Mouse (Mus musculus) lung, postnatal 0 days (tissue): Measurements from ENCODE around the gene Abhd11. TPM values are rescaled to one million over a fixed set of nuclear protein-coding genes. Genes with fewer than 3 reads are reported as not detected.
"Not testable (repeated sequence)": the region's sequence is repeated elsewhere in the genome, so short reads cannot be mapped to it uniquely, and the experiment has no call there.

Source experiments
- ATAC-seq: fragments of 200-750 bp; cut with Nextera tagmentation; 2 replicates; pipeline ENCODE4 v1.8.0; 2017; ENCODE audit warnings: moderate library complexity
- DNase-seq: peaks from one replicate; pipeline ENCODE4 v3.0.0-alpha.2; 2016; ENCODE audit warnings: low spot score
- H3K27ac ChIP-seq: fragments of 300-500 bp; sonication (generic); 2 replicates; pipeline ENCODE4 v1.5.1; 2014; ENCODE audit warnings: antibody characterized with exemption, mild to moderate bottlenecking, low read length, mixed read lengths
- H3K27me3 ChIP-seq: fragments of 300-500 bp; sonication (generic); replicated peaks from 2 replicates; pipeline ENCODE4 v1.6.1; 2014; ENCODE audit warnings: low read length, mixed read lengths; ENCODE audit not compliant: insufficient read depth
- H3K36me3 ChIP-seq: fragments of 300-500 bp; sonication (generic); 2 replicates; pipeline ENCODE4 v1.6.1; 2014; ENCODE audit warnings: low read length, mixed read lengths; ENCODE audit not compliant: insufficient read depth
- H3K4me1 ChIP-seq: fragments of 300-500 bp; sonication (generic); 2 replicates; pipeline ENCODE4 v1.6.1; 2014; ENCODE audit warnings: antibody characterized with exemption, low read depth, low read length, mixed read lengths; ENCODE audit not compliant: insufficient read depth
- H3K4me2 ChIP-seq: fragments of 300-500 bp; sonication (generic); replicated peaks from 2 replicates; pipeline ENCODE4 v1.6.1; 2014; ENCODE audit warnings: low read depth, mild to moderate bottlenecking, low read length, moderate library complexity, mixed read lengths
- H3K4me3 ChIP-seq: fragments of 300-500 bp; sonication (generic); 2 replicates; pipeline ENCODE4 v1.5.1; 2014; ENCODE audit warnings: low read depth, low read length
- H3K9ac ChIP-seq: fragments of 300-500 bp; sonication (generic); replicated peaks from 2 replicates; pipeline ENCODE4 v1.6.1; 2014; ENCODE audit warnings: low read depth, mild to moderate bottlenecking
- H3K9me3 ChIP-seq: fragments of 300-500 bp; sonication (generic); 2 replicates; pipeline ENCODE4 v1.6.1; 2016; ENCODE audit warnings: low read length, mixed read lengths
- CTCF ChIP-seq: IDR thresholded peaks from 2 replicates; pipeline ENCODE4 v1.5.1; 2016; ENCODE audit warnings: antibody characterized with exemption, mild to moderate bottlenecking
- EP300 ChIP-seq: IDR thresholded peaks from 2 replicates; pipeline ENCODE4 v1.6.1; 2016; ENCODE audit warnings: antibody characterized with exemption, mild to moderate bottlenecking, control low read depth
- WGBS: fragments of 180-500 bp; shearing (Covaris S2); extraction: QIAGEN DNeasy Blood & Tissue Kit; methylation state at CpG from one replicate; pipeline ENCODE4 v1.1.7; 2014; 5-methylcytosine and 5-hydroxymethylcytosine counted together
- polyA plus RNA-seq: library from polyadenylated mRNA; unstranded; fragments of >200 nt; fragmentation: Nextera tagmentation; extraction: Ambion mirVana; gene quantifications from 2 replicates; pipeline ENCODE4 v1.2.1, GENCODE M21; 2015

The Abhd11 gene
- 72.9 and 80.9 TPM in 2 replicates for polyA plus RNA-seq

DNA sequence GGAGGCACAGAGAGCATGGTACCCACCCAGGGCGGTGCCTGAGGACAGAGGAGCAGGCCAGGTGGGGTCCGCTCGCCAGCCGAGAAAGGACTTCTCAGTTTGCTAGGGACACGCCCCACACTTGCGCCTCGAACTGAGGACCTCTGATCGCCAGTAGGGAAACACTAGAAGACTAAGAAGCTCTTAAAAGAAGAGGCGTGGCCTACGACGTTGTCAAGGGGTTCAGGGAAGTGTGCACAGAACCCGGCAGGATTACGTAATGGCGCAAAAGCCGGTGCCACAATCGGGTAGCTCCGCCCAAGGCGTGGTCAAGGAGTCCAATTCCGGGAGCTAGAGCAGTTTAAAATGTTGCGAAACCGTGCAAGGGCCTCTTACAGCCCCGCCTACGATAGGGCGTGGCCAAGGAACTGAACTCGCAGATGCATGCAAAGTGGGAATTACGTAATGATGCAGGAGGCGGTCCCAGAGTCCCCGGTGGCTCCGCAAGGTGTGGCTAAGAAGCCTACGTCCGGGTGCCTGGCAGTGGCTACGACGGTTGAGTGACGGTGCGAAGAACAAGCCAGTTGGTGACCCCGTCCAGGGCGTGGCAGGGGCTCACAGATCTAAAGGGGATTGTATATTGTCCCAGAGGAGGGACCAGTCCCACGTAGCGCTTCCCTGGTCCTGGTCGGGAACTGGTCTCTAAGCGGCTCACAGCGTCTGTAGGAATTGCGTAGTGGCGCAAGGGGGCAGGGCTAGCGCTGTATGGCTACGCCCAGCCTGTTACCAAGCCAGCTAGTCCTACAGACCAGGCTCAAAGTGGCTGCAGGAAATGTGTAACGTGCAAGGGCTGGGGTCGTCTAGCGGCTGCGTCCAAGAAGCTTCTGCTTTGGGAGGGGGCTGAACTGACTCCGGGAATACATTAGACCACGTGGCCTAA, at the start of gene Abhd11:
Abhd11 (plus strand) TSS at position 482 of the 919 bp plus-strand sequence.
- no peaks in the 10 kb centered on the region for H3K36me3 ChIP-seq
- H3K4me2 ChIP-seq: peak within 1 kb of the TSS; percentile 77
- TF ChIP-seq EP300: peak; percentile 98
- TF ChIP-seq CTCF: peak; percentile 38
- H3K4me3 ChIP-seq: peak within 1 kb of the TSS; percentile 54
- no peaks in the 10 kb centered on the region for H3K9me3 ChIP-seq
- ATAC-seq (peak; percentile 81), DNase-seq (peak; percentile 100)
- H3K27ac ChIP-seq: peak within 1 kb of the TSS; percentile 98
- H3K9ac ChIP-seq: peak within 1 kb of the TSS; percentile 65
- no peaks in the 10 kb centered on the region for H3K27me3 ChIP-seq
- H3K4me1 ChIP-seq: peaks cover 9% of the 10 kb centered on the region; the same call in 1 of the 2 replicates
- under 1% methylated on average over 52 of the region's 52 CpGs for WGBS

- DNase-seq (no peak), ATAC-seq (no peak)
- Histone ChIP-seq H3K9ac (no peak overlapping the region), H3K4me2 (no peak overlapping the region), H3K4me3 (no peak overlapping the region), H3K27me3 (no peaks in the 10 kb centered on the region), H3K36me3 (no peaks in the 10 kb centered on the region), H3K9me3 (no peaks in the 10 kb centered on the region), H3K27ac (no peak overlapping the region), H3K4me1 (peaks cover 4% of the 10 kb centered on the region)
- TF ChIP-seq CTCF (no peak), EP300 (no peak)
- 53% methylated on average over 2 of the region's 2 CpGs for WGBS
Measured at GRCm38 (mm10) chr5:134960430-134960829, 48.5 kb upstream of the Abhd11 start.

GRCm38 (mm10) chr5:134961519-134961918, 47.4 kb upstream of the Abhd11 start:
- H3K4me2 ChIP-seq: no peak overlapping the region
- H3K36me3 ChIP-seq: no peaks in the 10 kb centered on the region
- H3K27me3 ChIP-seq: no peaks in the 10 kb centered on the region
- H3K9ac ChIP-seq: no peak overlapping the region
- H3K9me3 ChIP-seq: no peaks in the 10 kb centered on the region
- no peak for DNase-seq
- H3K4me1 ChIP-seq: no peaks in the 10 kb centered on the region
- no peak for TF ChIP-seq CTCF
- TF ChIP-seq EP300: no peak
- no peak overlapping the region for H3K4me3 ChIP-seq
- ATAC-seq: no peak
- H3K27ac ChIP-seq: no peak overlapping the region
- WGBS: 88% methylated on average over 2 of the region's 2 CpGs

GRCm38 (mm10) chr5:134963546-134963945, 45.4 kb upstream of the Abhd11 start:
- Histone ChIP-seq H3K4me3 (no peak overlapping the region), H3K27ac (no peak overlapping the region), H3K4me2 (no peak overlapping the region), H3K27me3 (no peaks in the 10 kb centered on the region), H3K36me3 (no peaks in the 10 kb centered on the region), H3K4me1 (no peaks in the 10 kb centered on the region), H3K9me3 (no peaks in the 10 kb centered on the region), H3K9ac (no peak overlapping the region)
- peak; percentile 88 for DNase-seq
- WGBS: 18% methylated on average over 5 of the region's 5 CpGs
- 0 out of 2 replicates have a peak, but pooled peaks have one; percentile 20 for TF ChIP-seq EP300
- TF ChIP-seq CTCF: peak; percentile 38
- 0 out of 2 replicates have a peak, but pooled peaks have one; percentile 8 for ATAC-seq

DNA sequence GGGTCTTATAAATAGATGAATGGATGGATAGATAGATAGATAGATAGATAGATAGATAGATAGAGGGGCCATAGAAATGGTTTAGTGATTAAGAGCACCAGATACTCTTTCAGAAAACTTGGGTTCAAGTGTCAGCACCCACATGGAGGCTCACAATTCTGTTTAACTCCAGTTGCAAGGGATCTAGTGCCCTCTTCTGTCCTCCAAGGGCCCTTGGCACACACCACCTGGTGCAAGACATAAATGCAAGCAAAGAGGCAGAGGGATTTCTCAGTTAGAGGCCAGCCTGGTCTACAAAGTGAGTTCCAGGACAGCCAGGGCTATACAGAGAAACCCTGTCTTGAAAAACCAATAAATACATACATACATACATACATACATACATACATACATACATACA, 44.3 kb upstream of the Abhd11 start:
- peak; percentile 27; the same call in 1 of the 2 replicates for TF ChIP-seq CTCF
- H3K27me3 ChIP-seq, H3K36me3 ChIP-seq: not testable (repeated sequence)

GRCm38 (mm10) chr5:134965473-134965851, 43.5 kb upstream of the Abhd11 start:
- no peaks in the 10 kb centered on the region for H3K27me3 ChIP-seq
- H3K9ac ChIP-seq: no peak overlapping the region
- H3K4me1 ChIP-seq: no peaks in the 10 kb centered on the region
- 6% methylated on average over 10 of the region's 10 CpGs for WGBS
- 0 out of 2 replicates have a peak overlapping the region, but pooled peaks have one; percentile 15 for H3K4me3 ChIP-seq
- peak; percentile 89 for DNase-seq
- peak overlapping the region; percentile 75 for H3K27ac ChIP-seq
- H3K9me3 ChIP-seq: no peaks in the 10 kb centered on the region
- no peaks in the 10 kb centered on the region for H3K36me3 ChIP-seq
- TF ChIP-seq EP300 (peak; percentile 29; the same call in 1 of the 2 replicates), CTCF (peak; percentile 92)
- H3K4me2 ChIP-seq: peak overlapping the region; percentile 48
- peak; percentile 44 for ATAC-seq

More for the DNA sequence above, 44.3 kb upstream of the Abhd11 start:
- not testable (repeated sequence) for H3K4me3 ChIP-seq, H3K9me3 ChIP-seq, ATAC-seq, H3K4me1 ChIP-seq, H3K4me2 ChIP-seq, H3K27ac ChIP-seq, H3K9ac ChIP-seq
- peak; percentile 11 for DNase-seq
